Mouse (Mus musculus): ENCODE data around the gene Cabp2.

GRCm38 (mm10) chr19:4070311-4070710, 11.1 kb upstream of the Cabp2 start:
- no peak for TF ChIP-seq POLR2A (IDR thresholded peaks at IDR 0.05; ENCODE audit: borderline replicate concordance, low read depth, low read length)
- TF ChIP-seq CTCF (IDR thresholded peaks at IDR 0.05; ENCODE audit: low read depth, low read length), result no peak
